In the genomic region with DNA sequence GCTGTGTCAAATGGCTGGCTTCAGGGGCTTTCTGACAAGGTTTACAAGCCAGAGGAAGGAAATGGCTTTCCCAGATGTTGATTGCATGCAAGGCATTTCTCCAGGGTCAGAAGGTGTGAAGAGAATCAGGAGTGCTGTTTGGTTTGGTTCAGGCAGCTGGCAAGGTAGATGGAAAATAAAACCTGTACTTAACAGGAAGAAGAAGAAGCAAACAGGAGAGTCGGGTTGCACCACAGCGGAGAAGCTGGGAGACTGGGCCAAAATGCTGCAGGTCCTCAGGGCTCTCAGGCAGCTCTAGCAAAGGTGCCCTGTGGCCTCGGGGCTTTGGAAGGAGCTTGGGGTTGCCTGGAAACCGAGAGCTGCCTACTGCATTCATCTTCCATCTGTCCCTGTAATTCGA, we compare ENCODE assay signal across 13 mouse cellular contexts.
DNase-seq lines count a peak whose midpoint lies in the region; ATAC-seq and TF ChIP-seq lines count a peak whose summit lies in the region.
"Had no signal": no experiment of that assay in that cellular context is flagged by ENCODE, and none has a peak within 500 bp of the region (broad histone marks: within the 10 kb centered on the region; RNA-seq: fewer than 3 reads in every experiment).

No protein-coding gene starts in this region.

- WGBS in liver, embryonic 11.5 days: 40% methylated on average over 5 of the region's 5 CpGs
- 45% methylated on average over 5 of the region's 5 CpGs for WGBS in embryonic facial prominence, embryonic 10.5 days
- WGBS in midbrain, postnatal 0 days: 21% methylated on average over 5 of the region's 5 CpGs

- no peaks in the 10 kb centered on the region for H3K27me3 ChIP-seq in liver, embryonic 11.5 days (replicated peaks; ENCODE audit: control insufficient read depth, insufficient read depth, low read length)
- no peaks in the 10 kb centered on the region for H3K27me3 ChIP-seq in embryonic facial prominence, embryonic 10.5 days (replicated peaks; ENCODE audit: low read depth, poor library complexity, severe bottlenecking)
- H3K27me3 ChIP-seq in midbrain, postnatal 0 days (ENCODE audit: insufficient read depth, low read length): no peaks in the 10 kb centered on the region
- H3K27me3 ChIP-seq: heart, embryonic 13.5 days; kidney, embryonic 15.5 days; liver, embryonic 13.5 days; stomach, embryonic 15.5 days had no signal

- no peaks in the 10 kb centered on the region for H3K4me1 ChIP-seq in liver, embryonic 11.5 days (replicated peaks; ENCODE audit: control insufficient read depth, insufficient read depth, low read length)
- H3K4me1 ChIP-seq in embryonic facial prominence, embryonic 10.5 days: peaks cover 12% of the 10 kb centered on the region
- no peaks in the 10 kb centered on the region for H3K4me1 ChIP-seq in midbrain, postnatal 0 days (ENCODE audit: insufficient read depth, low read length)
- H3K4me1 ChIP-seq: heart, embryonic 13.5 days; stomach, embryonic 15.5 days had no signal

- H3K9ac ChIP-seq in liver, embryonic 11.5 days (ENCODE audit: low read depth, low read length): no peak overlapping the region
- H3K9ac ChIP-seq in midbrain, postnatal 0 days (replicated peaks; ENCODE audit: low read length, poor library complexity, severe bottlenecking): no peak overlapping the region
- H3K9ac ChIP-seq: heart, embryonic 13.5 days; kidney, embryonic 15.5 days; liver, embryonic 13.5 days; stomach, embryonic 15.5 days had no signal

- peaks cover 2% of the 10 kb centered on the region for H3K9me3 ChIP-seq in liver, embryonic 11.5 days (ENCODE audit: control insufficient read depth, low read length)
- H3K9me3 ChIP-seq in embryonic facial prominence, embryonic 10.5 days: peaks cover 2% of the 10 kb centered on the region; the same call in 1 of the 2 replicates
- no peaks in the 10 kb centered on the region for H3K9me3 ChIP-seq in midbrain, postnatal 0 days (ENCODE audit: low read length)
- H3K9me3 ChIP-seq: kidney, embryonic 15.5 days; liver, embryonic 13.5 days; stomach, embryonic 15.5 days had no signal

- no peak overlapping the region for H3K27ac ChIP-seq in liver, embryonic 11.5 days (ENCODE audit: low read depth, low read length)
- no peak overlapping the region for H3K27ac ChIP-seq in embryonic facial prominence, embryonic 10.5 days (replicated peaks)
- no peak overlapping the region for H3K27ac ChIP-seq in midbrain, postnatal 0 days (ENCODE audit: low read depth, low read length)
- H3K27ac ChIP-seq: heart, embryonic 13.5 days; kidney, embryonic 15.5 days; liver, embryonic 13.5 days; stomach, embryonic 15.5 days had no signal

- no peak for ATAC-seq in liver, embryonic 11.5 days (replicated peaks; ENCODE audit: low FRiP score)
- ATAC-seq in midbrain, postnatal 0 days (ENCODE audit: low FRiP score): no peak

- no peak overlapping the region for H3K4me2 ChIP-seq in liver, embryonic 11.5 days
- no peak overlapping the region for H3K4me2 ChIP-seq in midbrain, postnatal 0 days (ENCODE audit: low read depth, low read length, poor library complexity, severe bottlenecking)
- H3K4me2 ChIP-seq: heart, embryonic 13.5 days; kidney, embryonic 15.5 days; liver, embryonic 13.5 days; stomach, embryonic 15.5 days had no signal

- peak; percentile 31 for DNase-seq in liver, embryonic 11.5 days (ENCODE audit: low spot score)
- DNase-seq in liver: no peak
- DNase-seq in embryonic facial prominence, embryonic 10.5 days (ENCODE audit: low spot score): peak; percentile 30
- DNase-seq in hindlimb bud, embryonic 11.5 days (ENCODE audit: extremely low spot score, low read depth, low spot score): peak; percentile 28
- peak; percentile 39 for DNase-seq in midbrain, postnatal 0 days (ENCODE audit: low spot score)
- no peak for DNase-seq in kidney, postnatal 14 days
- no peak for DNase-seq in urinary bladder, adult 2 months (ENCODE audit: low spot score)
- DNase-seq: liver, embryonic 13.5 days; lung, postnatal 36 days; thymus, postnatal 4 days had no signal

- H3K4me3 ChIP-seq in liver, embryonic 11.5 days (ENCODE audit: low read depth, low read length): no peak overlapping the region
- no peak overlapping the region for H3K4me3 ChIP-seq in embryonic facial prominence, embryonic 10.5 days
- H3K4me3 ChIP-seq in midbrain, postnatal 0 days (ENCODE audit: low read depth, low read length): no peak overlapping the region
- H3K4me3 ChIP-seq: heart, embryonic 13.5 days; kidney, embryonic 15.5 days; liver, embryonic 13.5 days; stomach, embryonic 15.5 days had no signal

- H3K36me3 ChIP-seq in liver, embryonic 11.5 days (ENCODE audit: control insufficient read depth, insufficient read depth, low read length): no peaks in the 10 kb centered on the region
- H3K36me3 ChIP-seq in embryonic facial prominence, embryonic 10.5 days (replicated peaks): no peaks in the 10 kb centered on the region
- H3K36me3 ChIP-seq in midbrain, postnatal 0 days (ENCODE audit: insufficient read depth, low read length): no peaks in the 10 kb centered on the region
- H3K36me3 ChIP-seq: heart, embryonic 13.5 days; kidney, embryonic 15.5 days; liver, embryonic 13.5 days; stomach, embryonic 15.5 days had no signal

- TF ChIP-seq CTCF in midbrain, postnatal 0 days (IDR thresholded peaks at IDR 0.05): no peak

Comparison
In these comparisons a context has a peak if more than half of its experiments do, and no peak if none do; other contexts are left out.
1. DNase-seq: peak in liver, embryonic 11.5 days (single experiment), embryonic facial prominence, embryonic 10.5 days (single experiment), hindlimb bud, embryonic 11.5 days (single experiment) and midbrain, postnatal 0 days (single experiment); none in liver (single experiment), kidney, postnatal 14 days (single experiment) and urinary bladder, adult 2 months (single experiment).